Mouse (Mus musculus): ENCODE results near the gene Eva1b. TPM values are rescaled to one million over a fixed set of nuclear protein-coding genes. Genes with fewer than 3 reads are reported as not detected.

Gene Eva1b
- polyA plus RNA-seq, 1 experiment from 2014 or later, result 41.8 TPM

- Histone ChIP-seq H3K4me2 (replicated peaks) (peak overlapping the region; percentile 24; the same call in 1 of the 2 replicates), H3K27ac (peak overlapping the region; percentile 75), H3K9ac (no peak overlapping the region), H3K36me3 (peaks cover 26% of the 10 kb centered on the region), H3K4me1 (replicated peaks) (peaks cover 37% of the 10 kb centered on the region), H3K27me3 (replicated peaks) (no peaks in the 10 kb centered on the region), H3K4me3 (replicated peaks) (no peak overlapping the region), H3K9me3 (no peaks in the 10 kb centered on the region)
- peak; percentile 68 for ATAC-seq
- 35% methylated on average over 11 of the region's 11 CpGs for WGBS
These were observed 17.0 kb upstream of the Eva1b start for GRCm38 (mm10) chr4:126130502-126130901.

- Histone ChIP-seq H3K36me3 (peaks cover 29% of the 10 kb centered on the region), H3K4me1 (replicated peaks) (peaks cover 37% of the 10 kb centered on the region), H3K27me3 (replicated peaks) (no peaks in the 10 kb centered on the region), H3K4me3 (replicated peaks) (no peak overlapping the region), H3K4me2 (replicated peaks) (no peak overlapping the region), H3K27ac (peak overlapping the region; percentile 45; the same call in 1 of the 2 replicates), H3K9ac (no peak overlapping the region), H3K9me3 (no peaks in the 10 kb centered on the region)
- WGBS, result 56% methylated on average over 10 of the region's 10 CpGs
- no peak for ATAC-seq
These were observed 16.0 kb upstream of the Eva1b start for GRCm38 (mm10) chr4:126131290-126132121.

- Histone ChIP-seq H3K36me3 (peaks cover 28% of the 10 kb centered on the region), H3K9me3 (no peaks in the 10 kb centered on the region), H3K27ac (peak overlapping the region; percentile 45; the same call in 1 of the 2 replicates), H3K4me3 (replicated peaks) (no peak overlapping the region), H3K4me2 (replicated peaks) (no peak overlapping the region), H3K27me3 (replicated peaks) (no peaks in the 10 kb centered on the region), H3K9ac (no peak overlapping the region), H3K4me1 (replicated peaks) (peaks cover 37% of the 10 kb centered on the region)
- no peak for ATAC-seq
- 63% methylated on average over 6 of the region's 6 CpGs for WGBS
These were observed 14.8 kb upstream of the Eva1b start for GRCm38 (mm10) chr4:126132636-126133264.

- Histone ChIP-seq H3K4me2 (replicated peaks) (no peak overlapping the region), H3K9ac (no peak overlapping the region), H3K9me3 (no peaks in the 10 kb centered on the region), H3K4me1 (replicated peaks) (peaks cover 37% of the 10 kb centered on the region), H3K36me3 (peaks cover 30% of the 10 kb centered on the region), H3K4me3 (replicated peaks) (no peak overlapping the region), H3K27ac (no peak overlapping the region), H3K27me3 (replicated peaks) (no peaks in the 10 kb centered on the region)
- WGBS, result 95% methylated on average over 4 of the region's 4 CpGs
- ATAC-seq, result no peak
These were observed 13.3 kb upstream of the Eva1b start for GRCm38 (mm10) chr4:126134236-126134635.

GRCm38 (mm10) chr4:126134639-126135038 is 12.9 kb upstream of the Eva1b start:
- Histone ChIP-seq H3K27me3 (replicated peaks) (no peaks in the 10 kb centered on the region), H3K36me3 (peaks cover 30% of the 10 kb centered on the region), H3K9ac (no peak overlapping the region), H3K4me2 (replicated peaks) (no peak overlapping the region), H3K27ac (no peak overlapping the region), H3K4me3 (replicated peaks) (no peak overlapping the region), H3K9me3 (no peaks in the 10 kb centered on the region), H3K4me1 (replicated peaks) (peaks cover 34% of the 10 kb centered on the region)
- no peak for ATAC-seq
- WGBS, result 80% methylated on average over 4 of the region's 4 CpGs

GRCm38 (mm10) chr4:126137773-126138172 is 9.8 kb upstream of the Eva1b start:
- WGBS, result 83% methylated on average over 4 of the region's 4 CpGs
- no peak overlapping the region for H3K27ac ChIP-seq
- no peaks in the 10 kb centered on the region for H3K9me3 ChIP-seq
- H3K9ac ChIP-seq, result no peak overlapping the region
- no peaks in the 10 kb centered on the region for H3K27me3 ChIP-seq (replicated peaks)
- H3K36me3 ChIP-seq, result peaks cover 34% of the 10 kb centered on the region
- peaks cover 7% of the 10 kb centered on the region for H3K4me1 ChIP-seq (replicated peaks)
- H3K4me2 ChIP-seq (replicated peaks), result no peak overlapping the region
- no peak overlapping the region for H3K4me3 ChIP-seq (replicated peaks)
- ATAC-seq, result no peak

GRCm38 (mm10) chr4:126141021-126141420 is 6.5 kb upstream of the Eva1b start:
- no peaks in the 10 kb centered on the region; the same call in none of the 2 replicates for H3K4me1 ChIP-seq (replicated peaks)
- H3K27ac ChIP-seq, result peak overlapping the region; percentile 40; the same call in 1 of the 2 replicates
- H3K9me3 ChIP-seq, result no peaks in the 10 kb centered on the region
- no peak overlapping the region for H3K4me2 ChIP-seq (replicated peaks)
- no peaks in the 10 kb centered on the region for H3K27me3 ChIP-seq (replicated peaks)
- peaks cover 23% of the 10 kb centered on the region for H3K36me3 ChIP-seq
- H3K4me3 ChIP-seq (replicated peaks), result no peak overlapping the region
- no peak overlapping the region for H3K9ac ChIP-seq
- no peak for ATAC-seq
- WGBS, result 61% methylated on average over 5 of the region's 5 CpGs

- no peaks in the 10 kb centered on the region for H3K9me3 ChIP-seq
- no peaks in the 10 kb centered on the region for H3K36me3 ChIP-seq
- H3K4me3 ChIP-seq (replicated peaks), result no peak overlapping the region
- H3K9ac ChIP-seq, result no peak overlapping the region
- 39% methylated on average over 3 of the region's 4 CpGs for WGBS
- peaks cover 32% of the 10 kb centered on the region for H3K4me1 ChIP-seq (replicated peaks)
- no peaks in the 10 kb centered on the region for H3K27me3 ChIP-seq (replicated peaks)
- ATAC-seq, result no peak
- H3K4me2 ChIP-seq (replicated peaks), result no peak overlapping the region
- no peak overlapping the region for H3K27ac ChIP-seq
These were observed 2.1 kb upstream of the Eva1b start for GRCm38 (mm10) chr4:126145396-126145795.

GRCm38 (mm10) chr4:126146974-126147532 is 491 bp upstream of the Eva1b start:
- no peak for ATAC-seq
- H3K36me3 ChIP-seq, result 0 out of 2 replicates have a peak, but pooled peaks cover 1% of the 10 kb centered on the region
- no peaks in the 10 kb centered on the region for H3K27me3 ChIP-seq (replicated peaks)
- H3K9me3 ChIP-seq, result no peaks in the 10 kb centered on the region
- WGBS, result 32% methylated on average over 9 of the region's 9 CpGs
- H3K4me1 ChIP-seq (replicated peaks), result peaks cover 39% of the 10 kb centered on the region
- H3K4me2 ChIP-seq (replicated peaks), result peak overlapping the region; percentile 71
- peak overlapping the region; percentile 54; the same call in 1 of the 2 replicates for H3K4me3 ChIP-seq (replicated peaks)
- no peak overlapping the region for H3K9ac ChIP-seq
- peak overlapping the region; percentile 92 for H3K27ac ChIP-seq

GRCm38 (mm10) chr4:126148161-126148961 is 817 bp downstream of the Eva1b start:
- Histone ChIP-seq H3K36me3 (0 out of 2 replicates have a peak, but pooled peaks cover 3% of the 10 kb centered on the region), H3K4me2 (replicated peaks) (peak overlapping the region; percentile 71), H3K9ac (peak overlapping the region; percentile 53), H3K9me3 (no peaks in the 10 kb centered on the region), H3K27me3 (replicated peaks) (no peaks in the 10 kb centered on the region), H3K4me1 (replicated peaks) (peaks cover 39% of the 10 kb centered on the region), H3K27ac (peak overlapping the region; percentile 92), H3K4me3 (replicated peaks) (peak overlapping the region; percentile 54)
- ATAC-seq, result peak; percentile 78
- under 1% methylated on average over 59 of the region's 67 CpGs for WGBS

GRCm38 (mm10) chr4:126149041-126149676 is 1.6 kb downstream of the Eva1b start:
- peak overlapping the region; percentile 53 for H3K9ac ChIP-seq
- H3K4me1 ChIP-seq (replicated peaks), result peaks cover 39% of the 10 kb centered on the region
- H3K9me3 ChIP-seq, result no peaks in the 10 kb centered on the region
- H3K4me2 ChIP-seq (replicated peaks), result peak overlapping the region; percentile 71
- 25% methylated on average over 42 of the region's 42 CpGs for WGBS
- peak overlapping the region; percentile 92 for H3K27ac ChIP-seq
- no peaks in the 10 kb centered on the region for H3K27me3 ChIP-seq (replicated peaks)
- peak overlapping the region; percentile 54 for H3K4me3 ChIP-seq (replicated peaks)
- 0 out of 2 replicates have a peak, but pooled peaks cover 3% of the 10 kb centered on the region for H3K36me3 ChIP-seq
- peak; percentile 7; the same call in 1 of the 2 replicates for ATAC-seq

All from intestine, embryonic 15.5 days (tissue).